Mouse (Mus musculus): Measurements from ENCODE around the gene Ncoa4. TPM values are rescaled to one million over a fixed set of nuclear protein-coding genes. Genes with fewer than 3 reads are reported as not detected.
A peak's percentile ranks its signal among the peaks of the same experiment; 100 is the strongest.
"Not testable (repeated sequence)": the region's sequence is repeated elsewhere in the genome, so short reads cannot be mapped to it uniquely, and the experiment has no call there.

Ncoa4 gene
- total RNA-seq (2021) (100 to 1,000 TPM; 155 to 232 TPM), polyA plus RNA-seq (2012; rRNA removed) (18.6 and 27.6 TPM in 2 replicates)
- long read RNA-seq, full-length matches to known transcripts = 143 of 170 reads
- long read RNA-seq, partial matches to known transcripts = 4 of 170 reads
- long read RNA-seq, other reads (novel, unspliced or antisense) = 23 of 170 reads

DNA sequence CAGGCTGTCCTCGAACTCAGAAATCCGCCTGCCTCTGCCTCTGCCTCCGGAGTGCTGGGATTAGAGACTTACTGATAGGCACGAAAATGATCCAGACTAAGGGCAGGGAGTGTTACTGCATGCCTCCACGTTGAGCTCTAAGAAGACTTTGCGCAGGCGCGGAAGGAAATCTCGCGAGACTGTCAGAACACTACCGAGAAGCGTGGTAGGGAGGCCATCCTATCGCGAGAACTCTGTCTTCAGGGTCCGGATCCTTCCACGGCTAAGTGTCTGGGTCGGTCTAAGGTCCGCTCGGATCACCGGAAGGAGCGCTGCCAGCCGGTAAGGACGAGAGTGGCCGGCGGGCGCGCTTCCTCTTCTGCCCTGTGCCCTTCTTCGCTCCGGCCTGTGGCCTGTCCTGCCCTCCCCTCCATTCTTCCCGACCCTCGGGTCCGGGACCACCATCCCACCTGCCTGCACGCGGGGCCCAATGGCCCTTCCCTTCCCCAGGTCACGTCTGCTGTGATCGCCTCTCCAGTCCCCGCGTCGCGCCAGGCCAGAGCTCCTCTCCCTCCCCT is at the start of gene Ncoa4:
Ncoa4 (plus strand) TSS at position 176 of the 557 bp plus-strand sequence.
- DNase-seq = peak; percentile 98

DNA sequence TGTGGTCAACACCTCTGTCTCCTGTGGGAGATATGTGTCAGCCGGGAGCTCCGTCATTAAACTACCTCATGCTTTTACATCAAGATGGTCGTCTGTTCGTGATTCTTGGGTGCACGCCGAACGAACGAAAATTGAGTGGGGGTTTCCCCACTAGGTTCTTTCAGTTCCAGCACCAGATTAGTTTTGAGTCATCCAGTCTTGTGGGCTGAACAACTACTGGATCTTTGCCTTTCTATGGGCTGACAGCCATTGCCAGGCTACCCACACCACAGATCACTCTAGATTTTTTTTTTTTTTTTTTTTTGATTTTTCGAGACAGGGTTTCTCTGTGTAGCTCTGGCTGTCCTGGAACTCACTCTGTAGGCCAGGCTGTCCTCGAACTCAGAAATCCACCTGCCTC is 47.5 kb upstream of the Ncoa4 start:
- DNase-seq = not testable (repeated sequence)

DNA sequence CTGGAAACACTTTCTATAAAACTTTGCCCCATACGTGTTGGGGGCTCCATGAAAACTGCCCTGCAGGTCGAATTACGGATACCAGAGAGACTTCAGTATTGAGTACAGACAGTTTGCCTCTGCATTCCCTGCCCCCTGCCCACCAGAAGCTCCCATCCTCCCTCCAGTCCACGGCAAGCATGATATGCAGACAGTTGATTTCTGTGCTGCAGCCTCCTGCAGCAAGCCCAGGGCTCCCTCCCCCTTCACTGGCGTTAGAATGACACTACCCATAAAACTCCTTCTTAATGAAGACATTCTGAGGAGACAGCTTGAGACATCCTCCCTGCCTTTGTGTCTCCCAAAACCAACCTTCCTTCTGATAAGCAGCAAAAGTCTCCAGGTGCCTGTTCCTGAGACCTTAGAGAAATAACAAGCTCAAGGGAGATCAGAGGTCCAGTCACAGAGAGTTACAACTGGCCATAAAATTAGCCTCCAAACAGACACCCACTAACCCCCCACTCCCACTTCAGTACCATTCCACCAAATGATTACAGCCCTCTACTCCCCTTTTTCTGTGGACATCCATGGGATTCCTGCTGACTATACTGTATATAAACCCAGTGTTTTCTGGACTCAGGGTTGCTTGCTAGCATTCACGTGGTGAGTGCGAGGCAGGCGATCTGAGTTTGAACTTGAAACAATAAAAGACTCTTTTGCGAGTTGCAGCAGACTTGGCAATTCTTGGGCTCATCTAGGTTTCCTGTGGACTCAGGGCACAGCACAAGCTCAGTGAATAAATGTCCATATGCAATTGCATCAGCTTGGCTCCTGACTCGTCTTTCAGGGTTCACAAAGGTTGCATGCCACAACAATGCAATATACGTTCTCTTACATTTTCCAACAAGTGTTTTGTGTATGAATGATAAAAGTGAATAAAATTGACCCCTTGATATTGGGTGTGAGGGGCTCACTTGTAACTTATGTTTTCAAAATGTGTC is 38.4 kb upstream of the Ncoa4 start:
- DNase-seq = no peak

DNA sequence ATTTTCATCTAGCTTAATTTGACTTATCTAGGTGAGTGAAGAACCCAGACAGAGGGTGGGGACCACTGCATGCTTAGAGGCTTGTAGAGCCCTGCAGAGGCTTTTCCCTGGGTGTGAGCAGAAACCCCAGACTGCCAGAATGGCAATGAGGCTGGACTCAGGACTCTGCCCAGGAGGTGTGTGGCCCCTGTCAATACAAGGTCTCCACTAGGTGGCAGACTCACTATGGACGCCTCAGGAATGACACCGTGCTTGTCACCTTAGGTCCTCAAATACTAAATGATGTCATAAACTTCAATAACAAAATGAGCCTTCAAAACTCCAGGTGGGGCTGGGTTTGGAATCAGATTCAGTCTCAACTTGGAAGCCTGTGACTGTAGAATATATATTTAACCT is 37.7 kb upstream of the Ncoa4 start:
- peak; percentile 29 for DNase-seq

DNA sequence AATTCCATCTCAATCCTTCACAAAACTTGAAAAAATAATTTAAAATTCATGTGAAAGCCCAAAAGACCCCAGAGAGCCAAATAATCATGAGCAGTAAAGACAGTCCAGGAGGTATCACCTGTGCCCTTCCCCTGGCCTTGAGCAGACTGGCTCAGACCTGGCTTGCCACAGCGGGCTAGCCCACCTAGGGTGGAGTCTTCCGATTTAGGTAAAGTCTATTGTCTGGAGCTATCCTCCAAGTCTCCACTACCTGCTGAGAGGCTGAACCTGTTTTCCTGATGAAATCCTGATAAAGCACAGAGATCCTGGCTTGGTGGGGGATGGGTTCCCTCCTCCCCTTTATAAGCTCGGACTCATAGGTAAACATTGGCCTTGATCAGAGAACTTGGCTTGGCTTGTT is 35.4 kb upstream of the Ncoa4 start:
- no peak for DNase-seq

DNA sequence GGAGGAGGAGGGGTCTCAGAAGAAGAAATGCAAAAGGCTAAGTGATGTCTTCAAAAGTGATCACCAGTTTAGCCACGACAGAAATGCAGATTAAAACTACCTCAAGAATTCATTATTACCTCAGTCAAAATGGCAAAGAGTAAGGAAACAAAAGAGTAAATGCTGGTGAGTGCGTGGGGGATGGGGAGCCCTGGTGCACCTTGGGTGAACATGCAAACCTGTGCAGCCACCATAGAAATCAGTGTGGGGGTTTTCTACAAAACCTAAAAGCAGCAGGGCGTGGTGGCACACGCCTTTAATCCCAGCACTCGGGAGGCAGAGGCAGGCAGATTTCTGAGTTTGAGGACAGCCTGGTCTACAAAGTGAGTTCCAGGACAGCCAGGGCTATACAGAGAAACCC is 34.4 kb upstream of the Ncoa4 start:
- not testable (repeated sequence) for DNase-seq

DNA sequence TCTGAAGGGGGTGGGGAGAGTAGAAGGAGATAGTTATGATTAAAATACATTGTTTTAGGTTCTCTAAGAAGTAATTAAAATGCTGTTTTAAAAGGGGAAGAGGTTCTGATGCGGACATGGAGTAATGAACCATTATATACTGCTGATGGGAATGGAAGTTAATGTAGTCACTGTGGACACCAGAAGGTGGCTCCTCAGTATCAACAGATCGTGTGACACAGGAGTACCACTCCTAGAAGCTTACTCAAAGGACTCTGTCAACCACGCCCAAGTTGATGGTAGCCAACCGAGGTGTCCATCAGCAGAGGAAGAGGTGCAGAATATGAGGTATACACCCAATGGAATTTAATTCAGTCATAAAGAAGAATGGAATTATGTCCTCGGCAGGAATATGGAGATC is 31.3 kb upstream of the Ncoa4 start:
- DNase-seq = no peak

DNA sequence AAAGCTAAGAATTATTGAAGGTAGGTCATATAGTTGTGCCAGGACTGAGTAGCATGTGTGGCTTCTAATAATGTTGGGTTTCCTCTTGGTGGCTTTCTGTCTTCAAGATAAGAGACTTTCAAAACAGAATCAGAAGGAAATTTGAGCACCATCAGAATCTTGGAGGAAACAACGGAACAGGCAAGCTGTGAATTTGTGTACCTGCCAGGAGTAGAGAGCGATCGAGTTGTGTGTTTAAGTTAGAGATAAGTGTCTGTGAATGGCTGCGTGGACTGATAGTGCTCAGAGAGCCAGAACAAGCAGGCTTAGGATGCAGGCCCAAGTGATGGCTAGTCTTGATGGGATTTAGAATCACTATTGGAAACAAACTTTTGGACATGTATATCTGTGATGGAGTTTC is 27.8 kb upstream of the Ncoa4 start:
- no peak for DNase-seq

DNA sequence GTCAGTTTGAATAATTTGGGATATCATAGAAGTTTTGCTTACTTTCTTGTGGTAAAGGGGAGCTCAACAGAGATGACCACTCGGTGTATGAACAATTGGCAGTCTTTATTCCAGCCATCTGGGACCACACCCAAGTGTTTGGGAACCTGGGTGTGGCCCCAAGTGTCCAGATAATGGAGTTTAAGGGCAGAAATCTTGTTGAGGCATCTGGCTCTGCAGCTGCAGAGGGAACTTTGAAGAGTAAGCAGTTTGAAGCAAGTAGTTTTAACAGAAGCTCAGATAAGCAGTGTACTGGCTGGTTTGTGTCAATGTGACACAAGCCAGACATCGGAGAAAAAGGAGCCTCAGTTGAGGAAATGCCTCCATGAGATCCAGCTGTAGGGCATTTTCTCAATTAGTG is 25.4 kb upstream of the Ncoa4 start:
- DNase-seq = no peak

DNA sequence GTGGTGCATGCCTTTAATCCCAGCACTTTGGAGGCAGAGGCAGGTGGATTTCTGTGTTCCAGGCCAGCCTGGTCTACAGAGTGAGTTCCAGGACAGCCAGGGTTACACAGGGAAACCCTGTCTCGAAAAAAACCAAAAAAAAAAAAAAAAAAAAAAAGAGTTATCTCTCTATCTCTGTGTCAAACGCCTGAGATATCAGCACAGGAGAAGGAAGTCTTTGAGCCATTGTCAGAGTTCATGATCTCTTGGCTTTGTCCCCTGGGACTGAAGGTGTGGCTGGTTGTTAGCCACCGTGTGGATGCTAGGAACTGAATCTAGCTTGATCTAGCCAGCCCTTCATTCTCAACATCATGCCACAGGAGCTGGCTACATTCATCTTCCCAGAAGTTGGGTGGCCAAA is 23.2 kb upstream of the Ncoa4 start:
- not testable (repeated sequence) for DNase-seq

DNA sequence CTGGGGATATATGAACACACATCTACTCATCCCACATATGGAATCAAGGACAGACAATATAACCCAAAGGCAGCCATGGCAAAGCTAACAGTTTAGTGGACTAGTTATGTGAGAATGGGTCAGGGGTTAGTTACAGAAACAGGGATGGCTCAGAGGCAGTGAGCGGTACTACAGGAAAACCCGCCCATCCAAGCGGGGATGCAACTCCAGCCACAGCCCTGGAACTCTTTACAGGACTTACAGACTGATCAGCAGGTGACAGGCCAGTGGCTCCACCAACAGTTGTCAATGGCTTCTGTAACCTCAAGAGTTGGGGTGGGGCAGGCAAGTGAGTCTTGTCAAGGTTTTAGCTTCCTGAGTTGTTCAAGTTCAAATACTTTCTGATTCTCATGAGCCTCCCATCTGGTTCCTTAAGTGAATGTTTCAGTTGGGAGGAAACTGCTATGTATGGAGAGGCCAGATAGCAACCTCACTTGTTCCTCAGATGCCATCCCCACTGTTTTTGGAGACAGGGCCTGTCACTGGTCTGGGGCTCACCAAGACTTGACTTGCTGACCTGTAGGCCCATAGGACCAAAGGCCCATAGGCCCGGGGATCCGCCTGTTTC is 19.2 kb upstream of the Ncoa4 start:
- no peak for DNase-seq

DNA sequence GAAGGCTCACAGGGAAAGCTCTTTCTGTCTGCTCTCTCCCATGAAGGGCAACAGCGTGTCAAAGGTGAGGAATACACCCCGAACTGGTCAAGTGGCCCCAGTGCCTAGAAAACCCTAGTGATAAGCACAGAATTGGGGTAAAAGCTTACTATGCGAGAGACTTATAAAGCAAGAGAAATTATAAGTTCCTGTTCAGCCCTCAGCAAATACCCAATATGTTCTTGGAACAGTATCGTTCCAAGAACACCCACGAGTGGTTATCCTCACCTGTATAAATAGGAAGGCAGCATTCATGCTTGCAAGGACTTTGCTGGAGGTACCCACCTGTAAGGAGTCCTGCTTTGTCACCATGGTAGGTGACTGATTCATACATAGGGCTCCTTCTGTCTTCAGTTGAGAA is 17.9 kb upstream of the Ncoa4 start, which contains the start of gene Msmb:
Msmb (plus strand) TSS at position 301 of the 400 bp plus-strand sequence.
- DNase-seq = no peak

DNA sequence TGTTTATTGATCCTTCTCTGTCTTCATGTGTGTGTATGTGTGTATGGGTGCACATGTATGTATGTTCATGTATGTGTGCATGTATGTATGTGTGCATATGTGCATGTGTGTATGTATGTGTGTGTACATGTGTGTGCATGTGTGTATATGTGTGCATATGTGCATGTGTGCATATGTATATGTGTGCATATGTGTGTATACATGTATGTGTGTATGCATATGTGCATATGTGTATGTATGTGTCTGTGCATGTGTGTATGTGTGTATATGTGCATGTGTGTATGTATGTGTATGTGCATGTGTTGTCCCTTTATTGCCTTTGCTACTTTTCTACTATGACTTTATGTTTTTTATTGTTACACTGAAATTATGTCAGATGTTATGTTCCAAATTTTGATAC is 14.9 kb upstream of the Ncoa4 start:
- no peak for DNase-seq

DNA sequence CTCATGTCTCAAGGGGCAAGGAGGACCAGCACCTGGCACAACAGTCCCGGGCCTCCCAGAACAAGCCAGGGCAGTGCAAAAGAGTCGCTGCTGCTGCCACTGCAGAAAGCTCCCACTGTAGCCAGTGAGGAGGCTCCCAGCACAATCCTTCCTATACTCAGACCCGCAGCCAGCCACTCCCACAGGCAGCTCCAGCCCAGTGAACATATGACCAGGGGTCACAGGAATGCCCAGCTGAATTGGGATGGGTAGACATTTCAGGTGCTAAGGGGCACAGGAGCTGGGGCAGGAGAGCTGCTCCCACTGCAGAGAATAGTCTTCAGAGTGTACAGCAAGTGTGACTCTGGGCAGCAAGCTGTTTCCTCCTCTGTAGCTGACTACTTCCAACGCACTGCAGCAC is 14.3 kb upstream of the Ncoa4 start:
- DNase-seq = no peak

DNA sequence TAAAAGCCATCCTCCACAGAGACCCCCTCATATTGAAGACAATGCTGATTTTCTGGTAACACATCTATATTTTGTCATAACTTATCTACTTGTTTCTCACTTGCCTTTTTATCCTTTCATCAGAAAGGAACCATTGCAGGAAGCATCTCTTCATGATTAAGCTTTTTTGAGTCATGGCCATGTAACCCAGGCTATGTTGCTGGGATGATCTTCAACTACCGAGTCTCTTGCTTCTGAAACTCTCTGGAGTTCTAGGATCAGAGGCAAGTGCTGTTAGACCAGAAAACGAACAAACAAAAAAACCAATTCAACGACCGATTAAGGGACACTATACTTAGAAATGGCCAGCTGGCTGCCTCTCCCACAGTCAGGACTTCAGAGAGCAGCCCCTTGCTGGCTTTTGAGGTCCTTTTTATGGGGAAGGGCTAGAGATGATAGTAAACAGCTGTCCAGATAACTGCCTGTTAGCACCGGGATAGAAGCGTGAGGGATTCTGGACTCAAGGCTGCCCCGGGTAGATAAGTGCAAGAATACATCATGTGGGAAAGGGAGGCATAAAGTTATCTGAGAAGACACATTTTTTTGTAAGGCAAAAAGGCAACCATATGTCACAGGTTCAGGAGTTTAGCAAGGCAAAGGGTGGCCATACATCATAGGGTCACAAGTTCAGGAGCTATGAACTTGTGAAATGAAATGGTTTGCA is 13.7 kb upstream of the Ncoa4 start:
- no peak for DNase-seq

DNA sequence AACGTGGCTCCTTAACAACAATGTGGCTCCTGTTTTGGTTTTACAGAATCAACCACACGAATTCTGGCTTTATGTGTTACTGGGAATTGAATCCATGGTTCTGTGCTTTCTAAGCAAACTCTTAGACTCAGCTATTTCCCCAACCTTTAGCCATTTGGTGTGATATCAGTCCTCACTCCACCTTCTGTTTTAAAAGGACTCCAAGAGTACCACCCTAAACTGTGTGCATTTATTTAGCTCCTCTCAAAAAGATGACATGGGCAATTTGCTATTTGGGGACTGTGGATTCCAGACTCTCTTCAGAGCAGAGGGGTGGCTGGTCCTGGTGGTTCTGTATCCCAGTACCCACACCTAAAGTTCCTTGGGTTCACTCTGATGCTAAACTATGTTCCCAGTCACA is 13.1 kb upstream of the Ncoa4 start:
- no peak for DNase-seq

DNA sequence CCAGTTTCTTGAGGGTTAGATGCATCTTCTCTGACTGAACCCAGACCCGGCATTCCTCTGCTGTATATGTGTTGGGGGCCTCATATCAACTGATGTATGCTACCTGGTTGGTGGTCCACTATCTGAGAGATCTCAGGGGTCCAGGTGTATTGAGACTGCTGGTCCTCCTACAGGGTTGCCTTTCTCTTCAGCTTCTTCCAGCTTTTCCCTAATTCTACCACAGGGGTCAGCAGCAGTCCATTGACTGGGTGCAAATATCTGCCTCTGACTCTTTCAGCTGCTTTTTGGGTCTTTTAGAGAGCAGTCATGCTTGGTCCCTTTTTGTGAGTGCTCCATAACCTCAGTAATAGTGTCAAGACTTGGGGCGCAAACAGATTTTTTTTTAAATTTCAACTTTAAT is 8.8 kb upstream of the Ncoa4 start:
- no peak for DNase-seq

DNA sequence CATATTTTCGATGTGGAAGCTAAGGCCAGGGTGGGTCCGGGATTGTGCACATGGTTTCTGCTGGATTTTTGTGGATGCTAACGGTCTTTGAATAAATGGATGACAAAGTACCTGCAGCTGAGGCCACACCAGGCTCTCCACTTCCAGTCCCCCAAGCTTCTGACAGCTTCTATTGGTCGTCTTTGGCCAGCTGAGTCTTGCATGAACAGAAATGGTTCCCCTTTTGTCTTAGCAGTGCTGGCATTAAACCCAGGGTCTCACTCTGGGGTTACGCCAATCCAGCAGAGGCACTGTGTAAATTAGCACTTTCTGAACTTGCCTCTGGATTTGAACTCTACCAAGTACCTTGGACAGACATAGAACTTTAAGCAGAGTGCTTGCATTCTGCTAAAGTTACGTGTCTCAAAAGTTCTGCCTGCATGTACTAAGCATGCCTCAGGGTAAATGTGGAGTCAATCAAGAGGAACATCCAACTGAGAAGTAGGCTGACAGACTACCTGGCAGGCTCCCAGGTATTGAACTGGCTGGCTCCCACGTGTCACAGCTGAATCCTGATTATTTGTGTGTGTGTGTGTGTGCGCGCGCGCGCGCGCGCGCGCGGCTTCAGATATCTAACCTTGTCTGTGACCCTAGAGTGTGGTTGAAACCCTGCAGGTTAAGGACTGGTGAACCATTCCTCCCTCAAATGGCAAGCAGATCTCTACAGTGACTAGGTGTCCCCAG is 7.3 kb upstream of the Ncoa4 start:
- DNase-seq = no peak

DNA sequence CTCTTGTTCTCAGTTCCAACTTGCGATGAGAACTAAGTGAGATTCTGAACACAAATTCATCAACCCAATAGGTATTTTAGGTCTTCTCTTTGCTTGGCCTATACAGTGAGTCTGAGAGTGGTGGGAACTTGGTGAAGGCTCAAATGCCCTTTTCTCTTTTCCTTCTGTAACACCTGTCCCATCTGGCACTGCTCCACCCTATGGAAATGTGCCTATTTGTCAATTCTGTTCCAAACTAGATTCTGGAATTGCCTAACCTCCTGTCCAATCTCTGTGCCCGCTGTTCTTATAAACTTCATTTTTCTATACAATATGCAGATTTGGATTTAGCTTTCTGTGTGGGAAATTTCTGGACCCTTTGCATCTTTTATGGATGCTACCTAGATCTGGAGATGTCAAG is 6.5 kb upstream of the Ncoa4 start:
- DNase-seq = no peak

DNA sequence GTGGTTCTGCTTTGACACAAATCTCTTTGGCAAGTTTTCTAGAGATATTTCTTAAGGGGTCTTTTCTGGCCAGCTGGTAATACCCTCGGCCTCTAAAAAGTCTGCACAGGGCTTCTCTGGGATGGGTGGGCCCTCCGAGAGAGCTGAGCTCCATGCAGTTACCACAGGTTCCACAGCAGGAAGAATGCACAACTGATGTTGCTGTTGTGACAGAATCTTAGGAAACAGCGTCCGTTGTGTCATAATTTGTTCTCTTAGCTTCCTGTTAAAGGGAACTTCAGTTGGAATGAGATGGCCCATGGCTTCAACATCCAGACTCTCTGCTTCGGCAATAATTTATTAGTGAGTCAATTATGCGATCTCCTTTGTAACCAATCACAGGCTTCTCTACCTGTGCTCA is 4.9 kb upstream of the Ncoa4 start:
- DNase-seq = no peak

DNA sequence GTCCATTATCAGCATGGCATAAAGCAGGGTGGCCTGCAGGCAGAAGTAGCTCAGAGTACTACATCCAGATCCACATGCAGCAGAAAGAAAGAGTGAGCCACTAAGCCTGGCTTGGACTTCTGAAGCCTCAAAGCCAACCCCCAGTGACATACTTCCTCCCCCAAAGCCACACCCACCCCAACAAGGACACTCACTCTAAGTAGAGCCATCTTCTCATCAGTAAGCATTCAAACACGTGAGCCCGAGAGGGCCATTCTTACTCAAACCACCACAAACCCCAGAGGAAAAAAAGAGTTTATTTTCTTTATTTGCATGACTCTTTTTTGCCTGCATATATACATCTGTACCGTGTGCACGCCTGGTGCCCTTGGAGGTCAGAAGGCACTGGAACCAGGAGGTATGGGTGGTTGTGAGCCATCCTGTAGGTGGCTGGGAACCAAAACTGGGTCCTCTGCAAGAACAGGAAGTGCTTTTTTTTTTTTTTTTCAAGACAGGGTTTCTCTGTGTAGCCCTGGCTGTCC is 455 bp upstream of the Ncoa4 start:
- DNase-seq = no peak
